Mouse (Mus musculus) left cerebral cortex, postnatal 14 days (tissue): ENCODE results near the gene Car1. TPM values are rescaled to one million over a fixed set of nuclear protein-coding genes. Genes with fewer than 3 reads are reported as not detected.
"Not testable (repeated sequence)": the region's sequence is repeated elsewhere in the genome, so short reads cannot be mapped to it uniquely, and the experiment has no call there.

ENCODE experiments used
- DNase-seq, 2 experiments: peaks; one replicate each; pipeline ENCODE4 v3.0.0; 2021 to 2022; ENCODE audit warnings: low spot score in 2 of 2, mixed read lengths in 1 of 2
- intact Hi-C: fragments of 180-260 bp; cut with DNase I; formaldehyde crosslinking; loops from one replicate; pipeline ENCODE4 v1.15.1; 2025
- total RNA-seq, 2 experiments: library from RNA; stranded (reverse); gene quantifications; 2 replicates each; pipeline ENCODE4 v1.2.3; 2021

The Car1 gene
- total RNA-seq, 2 experiments from 2014 or later = not detected

DNA sequence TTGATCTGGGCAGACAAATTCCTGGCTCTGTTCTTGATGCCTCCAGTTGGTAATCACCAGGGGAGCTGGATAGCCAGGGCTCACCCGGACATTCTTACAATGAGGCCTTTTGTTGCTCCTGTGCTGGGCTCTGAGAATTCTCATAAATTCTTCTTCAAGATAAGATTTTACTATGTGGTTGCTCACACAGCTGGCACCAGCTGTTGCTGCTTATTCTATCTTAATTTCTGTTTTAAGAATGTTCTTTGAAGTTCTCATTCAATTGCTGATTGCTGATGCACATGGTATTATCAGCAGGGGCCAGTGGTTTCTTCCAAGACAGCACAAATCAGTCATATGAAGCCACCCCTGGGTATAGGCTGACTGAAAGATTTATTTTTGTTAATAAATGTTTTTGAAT is 21.0 kb downstream of the Car1 start:
- intact Hi-C loops = no loop called here
- no peak for DNase-seq

DNA sequence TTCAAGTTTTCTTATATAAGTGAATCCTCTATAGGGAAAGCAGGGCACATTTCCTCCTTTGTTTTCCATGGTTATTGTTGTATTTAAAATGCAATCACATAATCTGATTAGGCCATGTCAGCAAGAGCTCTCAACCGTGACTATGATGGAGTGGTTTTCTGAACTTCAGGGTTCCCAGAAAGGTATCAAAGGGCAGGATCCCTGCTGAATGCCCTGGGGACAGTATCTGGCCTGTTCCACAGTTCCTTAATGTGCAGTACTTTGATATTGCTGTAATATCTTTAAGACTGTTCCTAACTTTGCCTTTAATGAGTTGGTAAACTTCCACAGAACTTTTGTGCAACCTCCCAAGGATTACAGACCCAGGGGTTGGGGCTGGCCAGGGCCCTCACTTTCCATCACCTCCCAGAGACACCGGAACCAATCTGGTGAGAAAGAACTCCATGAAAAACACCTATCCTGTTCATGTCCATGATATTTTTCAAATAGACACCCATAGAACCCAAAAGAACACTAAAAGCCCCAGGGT is 21.6 kb downstream of the Car1 start:
- no peak for DNase-seq
- intact Hi-C loops = no loop called here

- DNase-seq = no peak
- intact Hi-C loops = no loop called here
These were observed 22.8 kb downstream of the Car1 start for GRCm38 (mm10) chr3:14785353-14785752.

DNA sequence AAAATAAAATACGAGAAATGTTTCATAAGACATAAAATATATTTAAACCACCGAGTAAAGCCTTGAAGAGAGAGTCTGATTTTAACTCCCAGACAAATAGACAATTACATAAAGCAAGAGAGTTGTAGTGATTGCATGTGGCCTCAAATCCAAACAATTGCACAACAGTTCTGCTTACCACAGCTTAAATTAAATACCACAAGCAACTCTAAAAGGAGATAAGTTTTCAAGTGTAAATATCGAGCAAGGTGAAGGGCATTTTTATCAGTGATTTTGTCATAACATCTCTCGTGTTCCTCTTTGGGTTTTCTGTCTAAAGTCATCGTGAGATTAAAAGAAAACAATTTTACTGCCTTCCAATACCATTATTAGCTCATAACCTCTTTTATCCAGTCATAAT is 25.0 kb downstream of the Car1 start:
- intact Hi-C loops, DNase-seq: not testable (repeated sequence)

DNA sequence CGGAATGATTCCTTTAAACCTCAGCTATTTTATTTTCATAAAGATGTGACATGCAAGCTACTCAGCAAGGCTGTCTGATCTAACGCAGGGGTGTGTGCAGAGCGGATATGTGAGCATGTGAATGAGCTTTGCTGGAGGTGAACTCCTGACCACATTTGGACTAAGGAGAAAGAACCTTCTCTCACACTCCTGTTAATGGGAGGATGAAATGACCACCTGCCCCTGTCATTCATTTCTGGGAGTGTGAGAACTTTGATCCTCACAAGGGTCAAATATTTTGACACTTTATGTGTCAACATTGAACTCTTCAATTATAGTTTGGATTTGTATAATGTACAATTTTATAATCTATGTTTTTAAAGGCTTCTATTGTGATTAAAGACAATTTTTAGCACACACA is 25.8 kb downstream of the Car1 start:
- DNase-seq, intact Hi-C loops: not testable (repeated sequence)

DNA sequence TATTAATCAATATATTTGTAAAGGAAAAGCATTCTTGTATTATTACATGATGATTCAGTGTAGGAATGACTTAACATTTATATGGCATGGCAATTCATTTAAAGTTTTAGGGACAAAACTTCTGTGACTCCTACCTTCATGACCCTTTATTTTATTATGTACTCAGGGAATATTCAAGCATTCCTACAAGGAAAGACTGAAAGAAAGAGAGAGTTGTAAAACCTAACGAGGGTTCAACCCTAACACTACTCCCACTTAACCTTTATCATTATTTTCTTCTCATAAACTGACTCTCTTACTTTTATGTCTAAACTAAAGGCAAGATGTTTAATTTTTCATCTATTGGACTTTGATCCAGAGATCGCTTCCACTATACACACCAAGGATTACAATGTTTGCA is 28.0 kb downstream of the Car1 start:
- intact Hi-C loops = no loop called here
- no peak for DNase-seq

DNA sequence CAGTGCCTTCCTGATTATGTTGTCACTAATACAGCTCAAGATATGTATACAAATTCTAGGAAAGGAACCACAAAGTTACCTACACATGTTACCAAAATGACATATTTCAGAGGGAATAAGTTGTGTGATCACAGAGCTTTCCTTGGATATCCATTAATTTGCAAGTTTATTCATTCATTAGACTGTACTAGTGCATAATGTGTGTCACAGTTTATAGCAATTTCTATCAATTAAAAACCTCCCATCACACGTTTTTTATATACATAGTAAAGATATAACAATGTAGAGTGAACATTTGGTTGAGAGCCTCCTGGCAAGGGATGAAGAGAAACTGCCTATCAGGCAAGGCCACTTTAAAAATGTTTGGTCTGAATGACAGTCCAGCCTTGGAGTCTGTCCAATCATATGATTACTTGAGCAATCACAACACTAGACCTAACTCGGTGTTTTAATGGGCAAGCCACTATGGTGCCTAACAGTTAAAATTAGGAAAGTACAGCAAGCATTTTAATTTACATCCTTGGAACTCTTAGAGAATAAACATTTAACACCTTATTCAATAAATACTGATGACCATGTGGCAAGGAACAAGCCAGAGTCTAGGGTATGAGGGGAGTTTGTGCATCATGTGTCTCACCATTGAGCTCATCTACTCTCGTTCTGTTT is 31.5 kb downstream of the Car1 start:
- DNase-seq, intact Hi-C loops: not testable (repeated sequence)

DNA sequence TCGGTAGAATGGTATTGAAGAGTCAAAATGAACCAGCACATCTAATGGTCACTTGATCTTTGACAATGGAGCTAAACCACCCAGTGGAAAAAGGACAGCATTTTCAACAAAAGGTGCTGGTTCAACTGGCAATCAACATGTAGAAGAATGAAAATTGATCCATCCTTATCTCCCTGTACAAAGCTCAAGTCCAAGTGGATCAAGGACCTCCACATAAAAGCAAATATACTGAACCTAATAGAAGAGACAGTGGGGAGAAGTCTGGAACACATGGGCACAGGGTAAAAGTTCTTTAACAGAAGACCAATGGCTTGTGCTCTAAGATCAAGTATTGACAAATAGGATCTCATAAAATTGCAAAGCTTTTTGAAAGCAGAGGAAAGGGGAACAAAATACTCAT is 33.6 kb downstream of the Car1 start:
- DNase-seq, intact Hi-C loops: not testable (repeated sequence)

GRCm38 (mm10) chr3:14772473-14772872 is 35.7 kb downstream of the Car1 start:
- not testable (repeated sequence) for DNase-seq

GRCm38 (mm10) chr3:14764755-14765566 is 43.2 kb downstream of the Car1 start:
- no peak for DNase-seq
- intact Hi-C loops = no loop called here

More at GRCm38 (mm10) chr3:14772473-14772872, 35.7 kb downstream of the Car1 start:
- intact Hi-C loops = not testable (repeated sequence)

GRCm38 (mm10) chr3:14755716-14756115 is 52.5 kb downstream of the Car1 start:
- intact Hi-C loops = no loop called here
- no peak for DNase-seq

GRCm38 (mm10) chr3:14746041-14746440 is 62.1 kb downstream of the Car1 start:
- DNase-seq = no peak
- intact Hi-C loops = no loop called here

DNA sequence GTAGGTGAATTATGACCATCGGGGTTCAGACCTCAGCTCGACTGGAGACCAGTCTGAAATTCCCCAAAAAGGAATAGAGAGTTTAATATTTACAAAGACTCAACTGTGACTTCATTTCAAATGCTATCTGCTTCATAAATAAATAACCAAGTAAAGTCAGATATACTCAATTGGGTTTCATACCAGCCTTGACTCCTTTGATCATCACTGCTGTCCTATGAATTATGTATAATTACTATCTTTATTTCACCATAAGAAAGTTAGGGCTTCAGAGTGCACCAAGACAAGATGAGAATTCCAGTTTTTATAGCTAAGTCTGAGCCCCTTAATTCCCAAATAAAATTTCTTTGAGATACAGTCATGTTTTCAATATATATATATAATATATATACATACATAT is 69.9 kb downstream of the Car1 start:
- intact Hi-C loops = no loop called here
- DNase-seq = no peak

- intact Hi-C loops, DNase-seq: not testable (repeated sequence)
These were observed 80.7 kb downstream of the Car1 start for GRCm38 (mm10) chr3:14727496-14727895.

- intact Hi-C loops = not testable (repeated sequence)
These were observed 82.7 kb downstream of the Car1 start for GRCm38 (mm10) chr3:14725462-14725861.

More at GRCm38 (mm10) chr3:14725462-14725861, 82.7 kb downstream of the Car1 start:
- not testable (repeated sequence) for DNase-seq

Other genes with a start within 250 kb of the Car1 start
- 10 to 100 TPM; 76.5 to 96.7 TPM for gene 1810022K09Rik, start 197.1 kb downstream of the Car1 start, total RNA-seq
- gene Car13, start 166.6 kb downstream of the Car1 start, total RNA-seq = 1 to 10 TPM in 1 of 2 experiments, under 1 TPM in 1; 0.93 to 2.0 TPM
- gene Car3, start 55.1 kb upstream of the Car1 start, total RNA-seq = 1 to 10 TPM in 1 of 2 experiments, under 1 TPM in 1; 0.80 to 1.2 TPM
- gene Car2, start 77.9 kb upstream of the Car1 start, total RNA-seq = 10 to 100 TPM; 73.3 to 76.3 TPM